Mouse (Mus musculus) stomach, postnatal 0 days (tissue): ENCODE results near the gene Ppp3ca.

Source experiments
- CTCF ChIP-seq: IDR thresholded peaks from 2 replicates; pipeline ENCODE4 v1.5.1; 2016; ENCODE audit warnings: antibody characterized with exemption, low read depth, mild to moderate bottlenecking, moderate library complexity
- EP300 ChIP-seq: optimal IDR thresholded peaks from 2 replicates; pipeline ENCODE3; 2016; ENCODE audit warnings: antibody characterized with exemption

- TF ChIP-seq CTCF (no peak), EP300 (no peak)
Measured at GRCm38 (mm10) chr3:136791404-136791803, 121.5 kb downstream of the Ppp3ca start.
